Mouse (Mus musculus): Measurements from ENCODE around the gene Clba1. TPM values are rescaled to one million over a fixed set of nuclear protein-coding genes. Genes with fewer than 3 reads are reported as not detected.
"Not testable (repeated sequence)": the region's sequence is repeated elsewhere in the genome, so short reads cannot be mapped to it uniquely, and the experiment has no call there.

Gene Clba1
- polyA plus RNA-seq, 1 experiment from 2014 or later = 3.6 TPM

GRCm38 (mm10) chr12:112809641-112810040, 904 bp downstream of the Clba1 start:
- Histone ChIP-seq H3K9ac (ENCODE audit: low read depth, low read length) (peak overlapping the region; percentile 52), H3K27ac (ENCODE audit: low read depth, low read length) (no peak overlapping the region), H3K36me3 (ENCODE audit: control insufficient read depth, insufficient read depth) (0 out of 2 replicates have a peak, but pooled peaks cover 3% of the 10 kb centered on the region), H3K4me3 (ENCODE audit: low read depth, low read length) (peak overlapping the region; percentile 65), H3K4me1 (replicated peaks; ENCODE audit: control insufficient read depth, insufficient read depth, low read length) (no peaks in the 10 kb centered on the region), H3K9me3 (ENCODE audit: control insufficient read depth) (no peaks in the 10 kb centered on the region), H3K27me3 (replicated peaks; ENCODE audit: control insufficient read depth, insufficient read depth, low read length) (no peaks in the 10 kb centered on the region), H3K4me2 (replicated peaks; ENCODE audit: low read depth) (peak overlapping the region; percentile 96)
- no peak for ATAC-seq
- 18% methylated on average over 8 of the region's 8 CpGs for WGBS
- TF ChIP-seq CTCF (IDR thresholded peaks at IDR 0.05; ENCODE audit: low read depth) = no peak

- no peak for ATAC-seq
- Histone ChIP-seq H3K9me3 (ENCODE audit: control insufficient read depth) (no peaks in the 10 kb centered on the region), H3K36me3 (ENCODE audit: control insufficient read depth, insufficient read depth) (0 out of 2 replicates have a peak, but pooled peaks cover 3% of the 10 kb centered on the region), H3K9ac (ENCODE audit: low read depth, low read length) (no peak overlapping the region), H3K27me3 (replicated peaks; ENCODE audit: control insufficient read depth, insufficient read depth, low read length) (no peaks in the 10 kb centered on the region), H3K27ac (ENCODE audit: low read depth, low read length) (no peak overlapping the region), H3K4me1 (replicated peaks; ENCODE audit: control insufficient read depth, insufficient read depth, low read length) (no peaks in the 10 kb centered on the region), H3K4me3 (ENCODE audit: low read depth, low read length) (no peak overlapping the region), H3K4me2 (replicated peaks; ENCODE audit: low read depth) (no peak overlapping the region)
- TF ChIP-seq CTCF (IDR thresholded peaks at IDR 0.05; ENCODE audit: low read depth) = no peak
- 58% methylated on average over 19 of the region's 19 CpGs for WGBS
These were observed 1.6 kb downstream of the Clba1 start for GRCm38 (mm10) chr12:112810092-112810885.

- Histone ChIP-seq H3K4me1 (replicated peaks; ENCODE audit: control insufficient read depth, insufficient read depth, low read length) (no peaks in the 10 kb centered on the region), H3K4me3 (ENCODE audit: low read depth, low read length) (no peak overlapping the region), H3K27ac (ENCODE audit: low read depth, low read length) (no peak overlapping the region), H3K36me3 (ENCODE audit: control insufficient read depth, insufficient read depth) (0 out of 2 replicates have a peak, but pooled peaks cover 8% of the 10 kb centered on the region), H3K4me2 (replicated peaks; ENCODE audit: low read depth) (no peak overlapping the region), H3K27me3 (replicated peaks; ENCODE audit: control insufficient read depth, insufficient read depth, low read length) (no peaks in the 10 kb centered on the region), H3K9ac (ENCODE audit: low read depth, low read length) (no peak overlapping the region), H3K9me3 (ENCODE audit: control insufficient read depth) (no peaks in the 10 kb centered on the region)
- TF ChIP-seq CTCF (IDR thresholded peaks at IDR 0.05; ENCODE audit: low read depth) = no peak
- 97% methylated on average over 7 of the region's 7 CpGs for WGBS
- no peak for ATAC-seq
These were observed 4.6 kb downstream of the Clba1 start for GRCm38 (mm10) chr12:112813370-112813769.

GRCm38 (mm10) chr12:112814682-112815470, 6.1 kb downstream of the Clba1 start:
- H3K4me2 ChIP-seq (replicated peaks; ENCODE audit: low read depth) = no peak overlapping the region
- ATAC-seq = no peak
- 81% methylated on average over 14 of the region's 14 CpGs for WGBS
- H3K36me3 ChIP-seq (ENCODE audit: control insufficient read depth, insufficient read depth) = 0 out of 2 replicates have a peak, but pooled peaks cover 15% of the 10 kb centered on the region
- H3K4me3 ChIP-seq (ENCODE audit: low read depth, low read length) = no peak overlapping the region
- H3K27me3 ChIP-seq (replicated peaks; ENCODE audit: control insufficient read depth, insufficient read depth, low read length) = no peaks in the 10 kb centered on the region
- no peak for TF ChIP-seq CTCF (IDR thresholded peaks at IDR 0.05; ENCODE audit: low read depth)
- H3K4me1 ChIP-seq (replicated peaks; ENCODE audit: control insufficient read depth, insufficient read depth, low read length) = no peaks in the 10 kb centered on the region
- no peaks in the 10 kb centered on the region for H3K9me3 ChIP-seq (ENCODE audit: control insufficient read depth)
- no peak overlapping the region for H3K27ac ChIP-seq (ENCODE audit: low read depth, low read length)
- no peak overlapping the region for H3K9ac ChIP-seq (ENCODE audit: low read depth, low read length)

GRCm38 (mm10) chr12:112816294-112816693, 7.6 kb downstream of the Clba1 start:
- no peak overlapping the region for H3K4me3 ChIP-seq (ENCODE audit: low read depth, low read length)
- ATAC-seq = no peak
- H3K27me3 ChIP-seq (replicated peaks; ENCODE audit: control insufficient read depth, insufficient read depth, low read length) = no peaks in the 10 kb centered on the region
- H3K9ac ChIP-seq (ENCODE audit: low read depth, low read length) = no peak overlapping the region
- H3K9me3 ChIP-seq (ENCODE audit: control insufficient read depth) = no peaks in the 10 kb centered on the region
- TF ChIP-seq CTCF (IDR thresholded peaks at IDR 0.05; ENCODE audit: low read depth) = peak; percentile 86
- H3K4me2 ChIP-seq (replicated peaks; ENCODE audit: low read depth) = no peak overlapping the region
- 57% methylated on average over 4 of the region's 4 CpGs for WGBS
- H3K27ac ChIP-seq (ENCODE audit: low read depth, low read length) = no peak overlapping the region
- peaks cover 24% of the 10 kb centered on the region for H3K36me3 ChIP-seq (ENCODE audit: control insufficient read depth, insufficient read depth)
- no peaks in the 10 kb centered on the region for H3K4me1 ChIP-seq (replicated peaks; ENCODE audit: control insufficient read depth, insufficient read depth, low read length)

- 78% methylated on average over 7 of the region's 7 CpGs for WGBS
- not testable (repeated sequence) for H3K9me3 ChIP-seq (ENCODE audit: control insufficient read depth); H3K27ac ChIP-seq (ENCODE audit: low read depth, low read length); H3K27me3 ChIP-seq (replicated peaks; ENCODE audit: control insufficient read depth, insufficient read depth, low read length); ATAC-seq; H3K9ac ChIP-seq (ENCODE audit: low read depth, low read length); H3K4me2 ChIP-seq (replicated peaks; ENCODE audit: low read depth); H3K4me1 ChIP-seq (replicated peaks; ENCODE audit: control insufficient read depth, insufficient read depth, low read length); H3K4me3 ChIP-seq (ENCODE audit: low read depth, low read length)
- H3K36me3 ChIP-seq (ENCODE audit: control insufficient read depth, insufficient read depth) = peaks cover 30% of the 10 kb centered on the region
These were observed 8.1 kb downstream of the Clba1 start for GRCm38 (mm10) chr12:112816866-112817265.

Data from intestine, postnatal 0 days (tissue).